In the genomic region with DNA sequence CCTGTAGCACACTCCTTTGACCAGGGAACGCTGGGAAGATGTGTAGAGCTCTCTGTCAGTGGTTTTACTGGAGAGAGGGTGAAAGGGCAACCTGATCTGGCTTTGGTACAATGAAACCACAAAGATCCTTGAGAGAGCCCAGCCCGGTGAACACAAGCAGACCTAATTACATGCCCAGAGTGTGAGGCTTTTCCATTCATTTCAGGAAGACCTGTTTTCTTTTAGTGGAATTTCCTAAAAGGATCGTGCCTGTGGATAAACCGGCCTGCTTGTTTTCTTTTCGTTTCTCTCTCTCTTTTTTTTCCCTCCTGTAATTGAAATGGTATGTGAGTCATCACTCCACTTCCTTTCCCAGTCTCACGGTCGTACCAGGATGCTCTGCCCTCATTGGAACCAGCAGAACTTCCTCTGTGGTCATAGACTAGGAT, we compare ENCODE assay signal across 13 mouse cellular contexts.
DNase-seq lines count a peak whose midpoint lies in the region; ATAC-seq and TF ChIP-seq lines count a peak whose summit lies in the region.
"Had no signal": no experiment of that assay in that cellular context is flagged by ENCODE, and none has a peak within 500 bp of the region (broad histone marks: within the 10 kb centered on the region; RNA-seq: fewer than 3 reads in every experiment).

No protein-coding gene starts in this region.

- 12% methylated on average over 7 of the region's 7 CpGs for WGBS in kidney, adult 2 months
- WGBS in kidney, embryonic 15.5 days, result 26% methylated on average over 7 of the region's 7 CpGs
- 6% methylated on average over 7 of the region's 7 CpGs for WGBS in limb, embryonic 14.5 days

- no peaks in the 10 kb centered on the region for H3K9me3 ChIP-seq in kidney, embryonic 15.5 days (replicated peaks)
- no peaks in the 10 kb centered on the region for H3K9me3 ChIP-seq in limb, embryonic 14.5 days (ENCODE audit: control insufficient read depth, low read length)

- H3K4me1 ChIP-seq in kidney, adult 2 months (ENCODE audit: control insufficient read depth, insufficient read depth, low read length), result no peaks in the 10 kb centered on the region
- H3K4me1 ChIP-seq in kidney, embryonic 15.5 days, result 0 out of 2 replicates have a peak, but pooled peaks cover 2% of the 10 kb centered on the region
- 0 out of 2 replicates have a peak, but pooled peaks cover 3% of the 10 kb centered on the region for H3K4me1 ChIP-seq in limb, embryonic 14.5 days (ENCODE audit: control insufficient read depth, insufficient read depth, low read length)

- H3K4me2 ChIP-seq in kidney, embryonic 15.5 days, result no peak overlapping the region
- H3K4me2 ChIP-seq in limb, embryonic 14.5 days (replicated peaks; ENCODE audit: low read depth, low read length, severe bottlenecking), result 0 out of 2 replicates have a peak overlapping the region, but pooled peaks have one; percentile 8

- H3K4me3 ChIP-seq in kidney, adult 2 months (ENCODE audit: insufficient read depth, low read depth, low read length), result no peak overlapping the region
- H3K4me3 ChIP-seq in kidney, embryonic 15.5 days (replicated peaks), result no peak overlapping the region
- H3K4me3 ChIP-seq in limb, embryonic 14.5 days (replicated peaks; ENCODE audit: low read length), result no peak overlapping the region

- TF ChIP-seq POLR2A in kidney, adult 2 months (IDR thresholded peaks at IDR 0.05; ENCODE audit: low read depth, low read length), result no peak
- TF ChIP-seq POLR2A in limb, embryonic 14.5 days (IDR thresholded peaks at IDR 0.05; ENCODE audit: borderline replicate concordance, extremely low read depth, insufficient read depth, insufficient read length), result no peak

- DNase-seq in kidney, adult 2 months, result peak; percentile 7
- DNase-seq in brain, adult 2 months (ENCODE audit: low read depth, low spot score), result peak; percentile 14
- DNase-seq in fibroblast of lung, adult 2 months (ENCODE audit: low read depth), result peak; percentile 66
- no peak for DNase-seq in limb, embryonic 14.5 days (ENCODE audit: low spot score)
- DNase-seq in cerebellum, postnatal 10 days, result no peak
- no peak for DNase-seq in layer of hippocampus, adult 9-10 months (ENCODE audit: low spot score)
- no peak for DNase-seq in cerebellum, adult 18-20 months
- DNase-seq: cerebellum, adult 11 months; gastrocnemius, postnatal 36 days; layer of hippocampus, adult 9-11 months; lung, adult 18-20 months; thymus, postnatal 25 days had no signal

- H3K27me3 ChIP-seq in kidney, adult 2 months (replicated peaks; ENCODE audit: control insufficient read depth, insufficient read depth, low read length), result no peaks in the 10 kb centered on the region
- H3K27me3 ChIP-seq in kidney, embryonic 15.5 days, result no peaks in the 10 kb centered on the region
- no peaks in the 10 kb centered on the region for H3K27me3 ChIP-seq in limb, embryonic 14.5 days (ENCODE audit: control insufficient read depth, insufficient read depth, low read length)

- ATAC-seq in kidney, embryonic 15.5 days (replicated peaks; ENCODE audit: low FRiP score), result no peak
- ATAC-seq in limb, embryonic 14.5 days (ENCODE audit: low FRiP score, low read depth), result no peak

- no peak overlapping the region for H3K9ac ChIP-seq in kidney, embryonic 15.5 days
- no peak overlapping the region for H3K9ac ChIP-seq in limb, embryonic 14.5 days (ENCODE audit: low read depth, low read length, severe bottlenecking)

- H3K27ac ChIP-seq in kidney, adult 2 months (ENCODE audit: insufficient read depth, low read depth, low read length), result no peak overlapping the region
- H3K27ac ChIP-seq in kidney, embryonic 15.5 days, result no peak overlapping the region
- peak overlapping the region; percentile 6; the same call in 1 of the 2 replicates for H3K27ac ChIP-seq in limb, embryonic 14.5 days (replicated peaks; ENCODE audit: low read depth, low read length)

- TF ChIP-seq CTCF in kidney, adult 2 months (conservative IDR thresholded peaks at IDR 0.05; ENCODE audit: insufficient read depth, insufficient read length, low read depth, low read length), result no peak

- no peaks in the 10 kb centered on the region for H3K36me3 ChIP-seq in kidney, adult 2 months (ENCODE audit: control insufficient read depth, insufficient read depth, low read length)
- no peaks in the 10 kb centered on the region for H3K36me3 ChIP-seq in kidney, embryonic 15.5 days
- H3K36me3 ChIP-seq in limb, embryonic 14.5 days (ENCODE audit: control insufficient read depth, insufficient read depth, low read length), result no peaks in the 10 kb centered on the region

Comparison
In these comparisons a context has a peak if more than half of its experiments do, and no peak if none do; other contexts are left out.
1. DNase-seq: peak in kidney, adult 2 months (single experiment), brain, adult 2 months (single experiment) and fibroblast of lung, adult 2 months (single experiment); none in limb, embryonic 14.5 days (single experiment), cerebellum, postnatal 10 days (0 of 2), layer of hippocampus, adult 9-10 months (single experiment) and cerebellum, adult 18-20 months (0 of 2).